Mouse (Mus musculus): ENCODE results near the gene 9430015G10Rik.

- TF ChIP-seq CTCF (IDR thresholded peaks at IDR 0.05; ENCODE audit: borderline replicate concordance, insufficient read depth, low read length) (no peak), POLR2A (IDR thresholded peaks at IDR 0.05; ENCODE audit: low read depth, low read length) (no peak)
Observed at GRCm38 (mm10) chr4:156085256-156085655, 24.5 kb upstream of the 9430015G10Rik start.
